Mouse (Mus musculus) embryonic facial prominence, embryonic 13.5 days (tissue): ENCODE measurements at regions not wholly inside any gene's neighbourhood (a gene's known extent, or its start where the extent isn't known, plus 50 kb on each side); places are given as distances from the start of the nearest gene placed in this dataset.
"Not testable (repeated sequence)": the region's sequence is repeated elsewhere in the genome, so short reads cannot be mapped to it uniquely, and the experiment has no call there.

Source experiments
- ATAC-seq: fragments of 200-750 bp; cut with Nextera tagmentation; 2 replicates; pipeline ENCODE4 v1.8.0; 2017; ENCODE audit warnings: low read depth; ENCODE audit not compliant: insufficient number of reproducible peaks, insufficient read depth, low FRiP score, low TSS enrichment
- H3K27ac ChIP-seq: fragments of 300-500 bp; sonication (generic); 2 replicates; pipeline ENCODE4 v1.5.1; 2015; ENCODE audit warnings: moderate library complexity, mild to moderate bottlenecking, inconsistent platforms
- H3K27me3 ChIP-seq: fragments of 300-500 bp; sonication (generic); 2 replicates; pipeline ENCODE4 v1.6.1; 2015; ENCODE audit warnings: mild to moderate bottlenecking, inconsistent platforms
- H3K36me3 ChIP-seq: fragments of 300-500 bp; sonication (generic); 2 replicates; pipeline ENCODE4 v1.6.1; 2015; ENCODE audit warnings: mild to moderate bottlenecking, inconsistent platforms
- H3K4me1 ChIP-seq: fragments of 300-500 bp; sonication (generic); 2 replicates; pipeline ENCODE4 v1.6.1; 2015; ENCODE audit warnings: inconsistent platforms
- H3K4me2 ChIP-seq: fragments of 300-500 bp; sonication (generic); 2 replicates; pipeline ENCODE4 v1.6.1; 2015; ENCODE audit warnings: moderate library complexity, mild to moderate bottlenecking, inconsistent platforms
- H3K4me3 ChIP-seq: fragments of 300-500 bp; sonication (generic); 2 replicates; pipeline ENCODE4 v1.5.1; 2015; ENCODE audit warnings: mild to moderate bottlenecking, inconsistent platforms
- H3K9ac ChIP-seq: fragments of 300-500 bp; sonication (generic); 2 replicates; pipeline ENCODE4 v1.6.1; 2015; ENCODE audit warnings: mild to moderate bottlenecking, inconsistent platforms
- H3K9me3 ChIP-seq: fragments of 300-500 bp; sonication (generic); 2 replicates; pipeline ENCODE4 v1.6.1; 2016; ENCODE audit warnings: inconsistent platforms
- WGBS: fragments of 180-500 bp; shearing (Covaris S2); methylation state at CpG from one replicate; pipeline ENCODE4 v1.1.7; 2015; ENCODE audit warnings: mixed read lengths; 5-methylcytosine and 5-hydroxymethylcytosine counted together

DNA sequence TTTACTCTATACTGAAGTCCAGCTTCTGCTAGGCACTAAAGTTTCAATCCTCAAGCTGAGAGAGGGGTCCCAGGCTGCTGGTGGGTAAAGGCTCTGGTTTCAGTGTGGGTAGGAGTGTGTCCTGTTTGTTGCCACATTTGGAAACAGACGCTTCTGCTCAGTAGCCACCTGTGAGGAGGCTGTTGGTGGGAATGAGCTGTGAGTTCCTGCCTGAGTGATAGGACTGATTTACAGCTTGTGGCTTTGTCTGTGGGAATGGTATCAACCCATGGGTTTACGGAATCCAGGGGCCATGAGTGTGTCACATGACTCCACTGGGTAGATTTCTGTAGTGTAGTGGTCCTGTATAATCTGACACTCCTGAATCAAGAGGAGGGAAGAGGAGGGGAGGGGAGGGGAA is 86.5 kb upstream of the Adam6b start:
- Histone ChIP-seq H3K4me1 (no peaks in the 10 kb centered on the region), H3K27ac (no peak overlapping the region), H3K36me3 (no peaks in the 10 kb centered on the region), H3K4me2 (no peak overlapping the region), H3K27me3 (no peaks in the 10 kb centered on the region), H3K4me3 (no peak overlapping the region), H3K9ac (no peak overlapping the region), H3K9me3 (no peaks in the 10 kb centered on the region)
- ATAC-seq = no peak
- 76% methylated on average over 2 of the region's 2 CpGs for WGBS

- no peak overlapping the region for H3K9ac ChIP-seq
- no peaks in the 10 kb centered on the region for H3K36me3 ChIP-seq
- H3K4me1 ChIP-seq = no peaks in the 10 kb centered on the region
- H3K4me3 ChIP-seq = no peak overlapping the region
- H3K27me3 ChIP-seq = no peaks in the 10 kb centered on the region
- 84% methylated on average over 5 of the region's 5 CpGs for WGBS
- ATAC-seq = no peak
- no peak overlapping the region for H3K4me2 ChIP-seq
- no peak overlapping the region for H3K27ac ChIP-seq
- no peaks in the 10 kb centered on the region; the same call in 1 of the 2 replicates for H3K9me3 ChIP-seq
Measured at GRCm38 (mm10) chr12:113411113-113411512, 78.2 kb upstream of the Adam6b start.

- Histone ChIP-seq H3K9ac (no peak overlapping the region), H3K27me3 (no peaks in the 10 kb centered on the region), H3K4me3 (no peak overlapping the region), H3K4me2 (no peak overlapping the region), H3K36me3 (no peaks in the 10 kb centered on the region), H3K4me1 (no peaks in the 10 kb centered on the region), H3K9me3 (no peaks in the 10 kb centered on the region; the same call in 1 of the 2 replicates), H3K27ac (no peak overlapping the region)
- no peak for ATAC-seq
- WGBS = 36% methylated on average over 1 of the region's 1 CpGs
Measured at GRCm38 (mm10) chr12:113413996-113414395, 75.3 kb upstream of the Adam6b start.

DNA sequence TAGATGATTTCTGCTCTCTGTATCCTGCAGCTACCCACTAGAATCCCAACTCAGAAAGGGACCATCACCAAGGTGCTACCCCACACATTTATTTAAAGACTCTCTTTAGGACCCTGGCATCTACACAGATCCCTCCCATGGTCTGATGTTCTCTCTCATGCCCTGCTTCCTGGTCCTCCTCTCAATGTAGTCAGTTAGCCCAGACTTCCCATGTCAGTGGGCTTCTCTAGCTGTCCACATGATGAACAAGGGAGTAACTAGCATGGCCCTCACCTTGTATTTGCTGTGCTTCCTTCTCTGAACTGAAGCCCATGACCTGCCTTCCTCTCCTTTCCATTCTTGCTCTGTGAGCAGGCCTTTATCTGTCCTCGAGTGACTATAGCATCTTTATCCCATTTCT is 71.8 kb upstream of the Adam6b start:
- Histone ChIP-seq H3K27ac (no peak overlapping the region), H3K4me1 (no peaks in the 10 kb centered on the region), H3K9me3 (no peaks in the 10 kb centered on the region; the same call in 1 of the 2 replicates), H3K27me3 (no peaks in the 10 kb centered on the region), H3K4me3 (no peak overlapping the region), H3K4me2 (no peak overlapping the region), H3K9ac (no peak overlapping the region), H3K36me3 (no peaks in the 10 kb centered on the region)
- 44% methylated on average over 1 of the region's 1 CpGs for WGBS
- no peak for ATAC-seq

DNA sequence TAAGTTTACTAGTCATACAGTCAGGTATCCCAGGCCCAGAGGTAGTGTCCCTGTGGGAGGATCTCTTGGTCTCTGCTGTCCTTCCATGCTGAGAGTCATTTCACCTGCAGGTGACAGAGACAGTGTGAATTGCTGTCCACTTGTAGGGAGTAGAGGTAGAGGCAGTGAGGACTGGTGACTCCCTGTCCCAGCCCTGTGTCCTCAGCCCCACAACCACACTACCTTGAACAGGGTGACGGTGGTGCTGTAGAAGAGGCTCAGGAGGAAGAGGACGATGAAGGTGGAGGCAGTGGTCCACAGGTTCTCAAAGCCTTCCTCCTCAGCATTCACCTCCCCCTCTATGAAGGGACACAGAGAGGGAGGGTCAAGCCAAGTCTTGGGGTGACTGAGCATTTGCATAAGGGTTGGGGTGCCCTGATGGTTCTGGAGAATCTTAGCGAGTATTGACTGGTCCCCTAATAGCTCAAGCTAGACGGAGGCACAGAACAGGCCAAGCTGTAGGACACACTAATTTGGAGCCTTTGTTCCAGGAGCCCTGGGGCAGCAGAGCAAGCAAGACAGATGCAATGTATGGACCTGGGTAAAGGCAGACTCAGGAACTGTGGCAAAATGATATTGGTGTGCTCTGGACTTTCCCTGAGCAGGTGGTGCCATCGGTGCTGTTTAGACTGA is 70.4 kb upstream of the Adam6b start:
- WGBS = 84% methylated on average over 5 of the region's 5 CpGs
- Histone ChIP-seq H3K4me1 (no peaks in the 10 kb centered on the region), H3K27me3 (no peaks in the 10 kb centered on the region), H3K4me2 (no peak overlapping the region), H3K36me3 (no peaks in the 10 kb centered on the region), H3K9ac (no peak overlapping the region), H3K27ac (no peak overlapping the region), H3K4me3 (no peak overlapping the region), H3K9me3 (no peaks in the 10 kb centered on the region; the same call in 1 of the 2 replicates)
- ATAC-seq = no peak

DNA sequence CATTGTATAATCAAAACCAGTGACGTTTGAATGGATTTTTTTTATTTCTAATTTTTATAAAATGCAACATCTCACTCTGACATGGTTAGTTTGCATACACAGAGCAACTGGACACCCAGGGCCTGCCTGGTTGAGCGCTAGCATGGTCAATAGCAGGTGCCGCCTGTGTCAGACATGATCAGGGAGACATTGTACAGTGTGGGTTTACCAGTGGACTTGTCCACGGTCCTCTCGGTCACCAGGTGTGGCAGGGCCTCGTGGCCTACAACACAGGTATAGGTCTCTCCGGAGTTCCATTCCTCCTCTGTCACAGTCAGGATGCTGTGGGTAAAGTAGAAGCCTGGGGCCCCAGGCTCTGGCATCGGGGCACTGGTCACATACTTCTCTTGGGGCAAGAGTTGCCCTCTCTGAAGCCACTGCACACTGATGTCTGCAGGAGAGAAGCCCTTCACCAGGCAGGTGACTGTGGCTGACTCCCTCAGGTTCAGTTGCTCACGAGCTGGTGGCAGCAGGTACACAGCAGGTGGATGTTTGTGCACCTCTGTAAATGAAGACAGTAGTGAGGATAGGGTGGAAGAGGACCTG is 68.5 kb upstream of the Adam6b start:
- Histone ChIP-seq H3K9ac (no peak overlapping the region), H3K4me3 (no peak overlapping the region), H3K4me1 (no peaks in the 10 kb centered on the region), H3K36me3 (no peaks in the 10 kb centered on the region), H3K27ac (no peak overlapping the region), H3K4me2 (no peak overlapping the region), H3K27me3 (no peaks in the 10 kb centered on the region), H3K9me3 (no peaks in the 10 kb centered on the region)
- no peak for ATAC-seq
- WGBS = 79% methylated on average over 9 of the region's 9 CpGs

GRCm38 (mm10) chr12:113421716-113422595 is 67.4 kb upstream of the Adam6b start:
- no peaks in the 10 kb centered on the region for H3K36me3 ChIP-seq
- ATAC-seq = no peak
- H3K4me1 ChIP-seq = no peaks in the 10 kb centered on the region
- H3K9ac ChIP-seq = no peak overlapping the region
- H3K4me2 ChIP-seq = no peak overlapping the region
- H3K9me3 ChIP-seq = no peaks in the 10 kb centered on the region
- H3K27ac ChIP-seq = no peak overlapping the region
- H3K27me3 ChIP-seq = no peaks in the 10 kb centered on the region
- H3K4me3 ChIP-seq = no peak overlapping the region
- 88% methylated on average over 16 of the region's 16 CpGs for WGBS

DNA sequence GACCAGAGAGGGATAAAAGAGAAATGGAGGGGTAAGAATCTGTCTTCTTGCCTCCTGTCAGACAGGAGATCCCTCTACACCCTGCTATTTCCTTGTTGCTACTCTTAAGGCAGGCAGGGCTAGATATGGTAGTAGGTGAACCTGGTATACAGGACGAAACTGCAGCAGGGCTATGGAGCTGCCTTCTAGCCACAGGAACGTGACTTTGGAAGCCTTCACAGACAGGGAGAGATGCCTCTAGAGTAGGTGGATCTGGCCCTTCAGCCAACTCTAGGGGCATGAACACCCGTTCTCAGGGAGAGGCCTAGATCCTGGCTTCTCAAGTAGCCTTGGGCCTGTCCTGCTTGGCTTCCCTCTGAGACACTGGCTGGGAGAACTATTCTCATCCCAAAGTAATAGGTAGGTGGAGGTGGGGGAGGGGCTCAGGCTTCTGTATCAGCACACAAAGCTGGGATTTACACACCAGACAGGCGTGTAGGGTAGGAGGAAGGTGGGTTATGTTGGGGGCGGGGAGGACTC is 66.5 kb upstream of the Adam6b start:
- no peak overlapping the region for H3K9ac ChIP-seq
- no peak overlapping the region for H3K4me2 ChIP-seq
- no peaks in the 10 kb centered on the region for H3K27me3 ChIP-seq
- WGBS = 73% methylated on average over 5 of the region's 5 CpGs
- ATAC-seq = no peak
- H3K36me3 ChIP-seq = no peaks in the 10 kb centered on the region
- no peaks in the 10 kb centered on the region for H3K9me3 ChIP-seq
- H3K4me1 ChIP-seq = no peaks in the 10 kb centered on the region
- no peak overlapping the region for H3K4me3 ChIP-seq
- no peak overlapping the region for H3K27ac ChIP-seq

GRCm38 (mm10) chr12:113423736-113424597 is 65.3 kb upstream of the Adam6b start:
- no peaks in the 10 kb centered on the region for H3K36me3 ChIP-seq
- no peaks in the 10 kb centered on the region for H3K27me3 ChIP-seq
- H3K9me3 ChIP-seq = no peaks in the 10 kb centered on the region
- no peak overlapping the region for H3K4me3 ChIP-seq
- ATAC-seq = peak; percentile 73
- no peak overlapping the region for H3K27ac ChIP-seq
- no peak overlapping the region for H3K4me2 ChIP-seq
- no peaks in the 10 kb centered on the region for H3K4me1 ChIP-seq
- H3K9ac ChIP-seq = no peak overlapping the region
- WGBS = 80% methylated on average over 6 of the region's 6 CpGs

- not testable (repeated sequence) for H3K9ac ChIP-seq, H3K27ac ChIP-seq, H3K4me2 ChIP-seq, H3K9me3 ChIP-seq, H3K36me3 ChIP-seq, H3K4me1 ChIP-seq, ATAC-seq, H3K27me3 ChIP-seq, H3K4me3 ChIP-seq
Measured at GRCm38 (mm10) chr12:113424598-113425208, 64.6 kb upstream of the Adam6b start.
